Mouse (Mus musculus) large intestine, adult 2 months (tissue): ENCODE results near the gene Tnpo1. TPM values are rescaled to one million over a fixed set of nuclear protein-coding genes. Genes with fewer than 3 reads are reported as not detected.

Source experiments
- DNase-seq: peaks from one replicate; pipeline ENCODE4 v3.0.0-alpha.2; 2012; ENCODE audit warnings: low read depth, low spot score
- WGBS: fragments of 180-500 bp; shearing (Covaris S2); methylation state at CpG from one replicate; pipeline ENCODE4 v1.1.7; 2018; 5-methylcytosine and 5-hydroxymethylcytosine counted together
- polyA plus RNA-seq: library from polyadenylated mRNA; depleted of rRNA; stranded (reverse); fragments of >200 nt; gene quantifications from 2 replicates; pipeline ENCODE4 v1.2.3, GENCODE M21; 2012; rRNA removed

The Tnpo1 gene
- polyA plus RNA-seq, 1 experiment: 13.6 TPM

GRCm38 (mm10) chr13:98795511-98795910, 130.7 kb downstream of the Tnpo1 start:
- 96% methylated on average over 3 of the region's 3 CpGs for WGBS

GRCm38 (mm10) chr13:98792864-98793263, 133.3 kb downstream of the Tnpo1 start:
- WGBS: 100% methylated on average over 1 of the region's 1 CpGs
- no peak for DNase-seq

More at GRCm38 (mm10) chr13:98795511-98795910, 130.7 kb downstream of the Tnpo1 start:
- no peak for DNase-seq

- 94% methylated on average over 1 of the region's 1 CpGs for WGBS
- no peak for DNase-seq
Observed at GRCm38 (mm10) chr13:98791693-98792092, 134.5 kb downstream of the Tnpo1 start.

Other genes starting within 250 kb of the Tnpo1 start
- 25.9 and 33.5 TPM in 2 replicates for gene Tmem171, start 231.6 kb downstream of the Tnpo1 start, polyA plus RNA-seq
- gene Fcho2, start 110.9 kb downstream of the Tnpo1 start, polyA plus RNA-seq: 7.8 and 14.1 TPM in 2 replicates
- not detected in 2 replicates for gene 1700024P04Rik, start 58.2 kb upstream of the Tnpo1 start, polyA plus RNA-seq